Mouse (Mus musculus): ENCODE measurements at regions not wholly inside any gene's neighbourhood (a gene's known extent, or its start where the extent isn't known, plus 50 kb on each side); places are given as distances from the start of the nearest gene placed in this dataset.

- peak; percentile 55 to 56 for DNase-seq (ENCODE audit: low spot score in 2 of 2)
These were observed 57.0 kb upstream of the Siglech start for GRCm38 (mm10) chr7:55710872-55711558.

Measured in left cerebral cortex, adult 18-20 months (tissue).